17 mouse cellular contexts compared by ENCODE assay signal in the genomic region with DNA sequence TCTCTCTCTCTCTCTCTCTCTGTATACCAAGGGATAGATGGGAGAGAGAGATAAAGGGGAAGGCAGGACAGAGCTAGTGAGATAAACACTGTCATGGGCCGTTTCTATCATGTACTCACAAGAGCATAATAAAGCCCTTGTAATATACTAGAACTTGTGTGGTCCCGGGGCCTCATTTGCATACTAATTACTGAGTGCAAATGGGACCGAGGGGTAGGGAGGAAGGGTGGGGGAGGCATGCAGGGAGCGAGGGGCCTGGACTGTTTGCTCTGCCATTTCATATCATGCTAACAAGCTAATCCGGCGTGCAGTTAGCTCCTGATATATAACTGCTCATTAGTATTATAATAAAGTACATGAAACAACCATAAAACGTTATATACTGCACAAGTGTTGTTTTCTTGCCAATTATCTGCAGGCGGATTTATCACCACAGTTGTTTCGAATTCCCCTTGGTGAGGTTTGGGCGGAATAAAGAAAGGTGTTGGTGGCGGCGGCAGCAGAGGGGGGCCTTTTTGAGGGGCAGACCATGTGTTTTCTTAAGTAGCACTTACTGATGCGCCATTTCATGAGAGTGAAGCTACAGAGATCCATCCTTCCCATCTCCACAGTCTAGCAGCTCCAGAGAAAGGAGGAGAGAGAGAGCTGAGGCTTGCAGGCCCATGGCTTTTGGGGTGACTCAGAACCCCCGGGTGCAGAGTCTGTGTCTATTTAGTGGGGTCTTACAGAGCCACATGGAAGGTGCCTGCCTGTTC.
DNase-seq lines count a peak whose midpoint lies in the region; ATAC-seq and TF ChIP-seq lines count a peak whose summit lies in the region.
"Had no signal": no experiment of that assay in that cellular context is flagged by ENCODE, and none has a peak within 500 bp of the region (broad histone marks: within the 10 kb centered on the region; RNA-seq: fewer than 3 reads in every experiment).

No protein-coding gene starts in this region.

- H3K4me3 ChIP-seq in midbrain, embryonic 10.5 days: no peak overlapping the region
- no peak overlapping the region for H3K4me3 ChIP-seq in midbrain, embryonic 16.5 days (ENCODE audit: low read depth, low read length)
- H3K4me3 ChIP-seq in hindbrain, embryonic 14.5 days (replicated peaks; ENCODE audit: low read length): no peak overlapping the region
- no peak overlapping the region for H3K4me3 ChIP-seq in midbrain, embryonic 13.5 days (replicated peaks)
- no peak overlapping the region for H3K4me3 ChIP-seq in heart, adult 2 months
- no peak overlapping the region for H3K4me3 ChIP-seq in liver, postnatal 0 days (ENCODE audit: low read depth, low read length)
- H3K4me3 ChIP-seq: embryonic facial prominence, embryonic 13.5 days; heart, embryonic 13.5 days; layer of hippocampus, adult 2 months; liver, embryonic 13.5 days had no signal

- intact Hi-C loops in heart, adult 2 months (cut with DNase I): no loop called here

- H3K27me3 ChIP-seq in midbrain, embryonic 10.5 days (ENCODE audit: low read depth, poor library complexity, severe bottlenecking): peaks cover 98% of the 10 kb centered on the region
- H3K27me3 ChIP-seq in midbrain, embryonic 16.5 days (ENCODE audit: control insufficient read depth, insufficient read depth, low read depth, low read length): peaks cover 23% of the 10 kb centered on the region
- H3K27me3 ChIP-seq in hindbrain, embryonic 14.5 days (ENCODE audit: control insufficient read depth, insufficient read depth, low read length): peaks cover 88% of the 10 kb centered on the region
- H3K27me3 ChIP-seq in midbrain, embryonic 13.5 days: peaks cover 96% of the 10 kb centered on the region
- H3K27me3 ChIP-seq in heart, adult 2 months (ENCODE audit: control insufficient read depth, insufficient read depth, low read length): no peaks in the 10 kb centered on the region
- H3K27me3 ChIP-seq in liver, postnatal 0 days (ENCODE audit: insufficient read depth, low read length): no peaks in the 10 kb centered on the region
- H3K27me3 ChIP-seq: embryonic facial prominence, embryonic 13.5 days; liver, embryonic 13.5 days had no signal

- no peak for DNase-seq in midbrain, embryonic 10.5 days (ENCODE audit: low spot score)
- DNase-seq in hindbrain, embryonic 14.5 days (ENCODE audit: low spot score): peak; percentile 44
- no peak for DNase-seq in thymus, postnatal 0 days (ENCODE audit: low spot score)
- DNase-seq in heart, adult 2 months: no peak
- DNase-seq in urinary bladder, adult 2 months (ENCODE audit: low spot score): no peak
- no peak for DNase-seq in liver, postnatal 0 days
- DNase-seq: B cell, adult 2 months; cerebellum, adult 11 months; kidney, adult 9 months; liver, embryonic 13.5 days; lung, postnatal 14 days; thymus, postnatal 25 days had no signal

- H3K9me3 ChIP-seq in midbrain, embryonic 10.5 days (replicated peaks): 0 out of 2 replicates have a peak, but pooled peaks cover 3% of the 10 kb centered on the region
- peaks cover 2% of the 10 kb centered on the region; the same call in 1 of the 2 replicates for H3K9me3 ChIP-seq in midbrain, embryonic 16.5 days (replicated peaks; ENCODE audit: control insufficient read depth, low read length, poor library complexity, severe bottlenecking)
- H3K9me3 ChIP-seq in hindbrain, embryonic 14.5 days (ENCODE audit: control insufficient read depth, low read length): 0 out of 2 replicates have a peak, but pooled peaks cover 4% of the 10 kb centered on the region
- no peaks in the 10 kb centered on the region for H3K9me3 ChIP-seq in midbrain, embryonic 13.5 days
- H3K9me3 ChIP-seq in liver, postnatal 0 days (ENCODE audit: low read length): no peaks in the 10 kb centered on the region
- H3K9me3 ChIP-seq: embryonic facial prominence, embryonic 13.5 days; heart, embryonic 13.5 days; liver, embryonic 13.5 days had no signal

- H3K27ac ChIP-seq in midbrain, embryonic 10.5 days (replicated peaks): 0 out of 2 replicates have a peak overlapping the region, but pooled peaks have one; percentile 33
- no peak overlapping the region for H3K27ac ChIP-seq in midbrain, embryonic 16.5 days (ENCODE audit: low read length)
- peak overlapping the region; percentile 14 for H3K27ac ChIP-seq in hindbrain, embryonic 14.5 days
- H3K27ac ChIP-seq in midbrain, embryonic 13.5 days: peak overlapping the region; percentile 45
- no peak overlapping the region for H3K27ac ChIP-seq in heart, adult 2 months
- no peak overlapping the region for H3K27ac ChIP-seq in liver, postnatal 0 days (ENCODE audit: low read depth)
- H3K27ac ChIP-seq: embryonic facial prominence, embryonic 13.5 days; heart, embryonic 13.5 days; layer of hippocampus, adult 2 months; liver, embryonic 13.5 days had no signal

- no peak overlapping the region for H3K9ac ChIP-seq in midbrain, embryonic 16.5 days (ENCODE audit: low read depth, low read length)
- no peak overlapping the region for H3K9ac ChIP-seq in hindbrain, embryonic 14.5 days
- no peak overlapping the region for H3K9ac ChIP-seq in midbrain, embryonic 13.5 days (replicated peaks)
- H3K9ac ChIP-seq in heart, adult 2 months (ENCODE audit: low read depth, low read length): no peak overlapping the region
- no peak overlapping the region for H3K9ac ChIP-seq in liver, postnatal 0 days (replicated peaks)
- H3K9ac ChIP-seq: embryonic facial prominence, embryonic 13.5 days; heart, embryonic 13.5 days; liver, embryonic 13.5 days had no signal

- no peak overlapping the region for H3K4me2 ChIP-seq in midbrain, embryonic 16.5 days (ENCODE audit: low read length)
- H3K4me2 ChIP-seq in hindbrain, embryonic 14.5 days (replicated peaks): no peak overlapping the region
- H3K4me2 ChIP-seq in midbrain, embryonic 13.5 days (replicated peaks): no peak overlapping the region
- H3K4me2 ChIP-seq in liver, postnatal 0 days (ENCODE audit: low read depth, low read length): no peak overlapping the region
- H3K4me2 ChIP-seq: embryonic facial prominence, embryonic 13.5 days; heart, embryonic 13.5 days; liver, embryonic 13.5 days had no signal

- H3K36me3 ChIP-seq in midbrain, embryonic 10.5 days: peaks cover 22% of the 10 kb centered on the region; the same call in 1 of the 2 replicates
- no peaks in the 10 kb centered on the region for H3K36me3 ChIP-seq in midbrain, embryonic 16.5 days (ENCODE audit: control insufficient read depth, insufficient read depth, low read length)
- H3K36me3 ChIP-seq in hindbrain, embryonic 14.5 days (replicated peaks; ENCODE audit: control insufficient read depth, insufficient read depth): no peaks in the 10 kb centered on the region
- H3K36me3 ChIP-seq in midbrain, embryonic 13.5 days: no peaks in the 10 kb centered on the region
- no peaks in the 10 kb centered on the region for H3K36me3 ChIP-seq in heart, adult 2 months (ENCODE audit: control insufficient read depth, insufficient read depth, low read length)
- H3K36me3 ChIP-seq in liver, postnatal 0 days (replicated peaks; ENCODE audit: insufficient read depth, low read length): no peaks in the 10 kb centered on the region
- H3K36me3 ChIP-seq: embryonic facial prominence, embryonic 13.5 days; heart, embryonic 13.5 days; liver, embryonic 13.5 days had no signal

- H3K79me2 ChIP-seq in heart, adult 2 months (replicated peaks; ENCODE audit: control insufficient read depth, insufficient read depth, low read length): no peaks in the 10 kb centered on the region

- peaks cover 34% of the 10 kb centered on the region for H3K4me1 ChIP-seq in midbrain, embryonic 10.5 days
- no peaks in the 10 kb centered on the region for H3K4me1 ChIP-seq in midbrain, embryonic 16.5 days (ENCODE audit: control insufficient read depth, insufficient read depth, low read length)
- peaks cover 13% of the 10 kb centered on the region for H3K4me1 ChIP-seq in hindbrain, embryonic 14.5 days (replicated peaks; ENCODE audit: control insufficient read depth, insufficient read depth, low read length)
- H3K4me1 ChIP-seq in midbrain, embryonic 13.5 days (replicated peaks): peaks cover 25% of the 10 kb centered on the region
- H3K4me1 ChIP-seq in heart, adult 2 months (ENCODE audit: control insufficient read depth, insufficient read depth, low read length): no peaks in the 10 kb centered on the region
- no peaks in the 10 kb centered on the region for H3K4me1 ChIP-seq in liver, postnatal 0 days (ENCODE audit: insufficient read depth)
- H3K4me1 ChIP-seq: heart, embryonic 13.5 days; liver, embryonic 13.5 days had no signal

- WGBS in midbrain, embryonic 10.5 days: 73% methylated on average over 14 of the region's 14 CpGs
- 37% methylated on average over 14 of the region's 14 CpGs for WGBS in midbrain, embryonic 16.5 days
- WGBS in hindbrain, embryonic 14.5 days: 43% methylated on average over 14 of the region's 14 CpGs
- 46% methylated on average over 14 of the region's 14 CpGs for WGBS in midbrain, embryonic 13.5 days
- 71% methylated on average over 14 of the region's 14 CpGs for WGBS in heart, adult 2 months
- WGBS in liver, postnatal 0 days (ENCODE audit: insufficient replicate concordance): 70% methylated on average over 14 of the region's 14 CpGs

- TF ChIP-seq EP300 in heart, adult 2 months (IDR thresholded peaks at IDR 0.05; ENCODE audit: insufficient read depth, low read depth, low read length): no peak
- TF ChIP-seq EP300 in liver, postnatal 0 days (IDR thresholded peaks at IDR 0.05; ENCODE audit: low read depth): no peak

- no peak for TF ChIP-seq CTCF in heart, adult 2 months (IDR thresholded peaks at IDR 0.05)
- TF ChIP-seq CTCF in liver, postnatal 0 days (IDR thresholded peaks at IDR 0.05; ENCODE audit: low read depth): no peak

- no peak for TF ChIP-seq POLR2A in heart, adult 2 months (IDR thresholded peaks at IDR 0.05; ENCODE audit: insufficient read depth, low read depth, low read length)

- no peak for ATAC-seq in midbrain, embryonic 16.5 days
- peak; percentile 83 for ATAC-seq in hindbrain, embryonic 14.5 days (ENCODE audit: low FRiP score)
- peak; percentile 76 for ATAC-seq in midbrain, embryonic 13.5 days
- ATAC-seq in liver, postnatal 0 days: no peak

Comparison
In these comparisons a context has a peak if more than half of its experiments do, and no peak if none do; other contexts are left out.
1. H3K27ac ChIP-seq: peak in midbrain, embryonic 10.5 days (single experiment), hindbrain, embryonic 14.5 days (single experiment) and midbrain, embryonic 13.5 days (single experiment); none in midbrain, embryonic 16.5 days (single experiment), heart, adult 2 months (single experiment) and liver, postnatal 0 days (single experiment).
2. ATAC-seq: peak in hindbrain, embryonic 14.5 days (single experiment) and midbrain, embryonic 13.5 days (single experiment); none in midbrain, embryonic 16.5 days (single experiment) and liver, postnatal 0 days (single experiment).